Mouse (Mus musculus) MEL (cell line): ENCODE data around the gene Pde10a. TPM values are rescaled to one million over a fixed set of nuclear protein-coding genes. Genes with fewer than 3 reads are reported as not detected.

Source experiments
- DNase-seq: peaks from one replicate; pipeline ENCODE4 v3.0.0; 2011; ENCODE audit warnings: low read depth, low spot score
- H3K27ac ChIP-seq: 2 replicates; pipeline ENCODE4 v1.5.1; 2012; ENCODE audit warnings: low read depth, mild to moderate bottlenecking, control low read depth, low read length, moderate library complexity; ENCODE audit not compliant: control insufficient read depth
- H3K27me3 ChIP-seq, 2 experiments: fragments of 150-350 bp in 1 of 2; sonication (generic) in 1 of 2; 2 replicates each; pipeline ENCODE4 v1.6.1; 2012; ENCODE audit warnings: low read length in 2 of 2, mild to moderate bottlenecking in 2 of 2, improper control_type of control experiment in 1 of 2, moderate library complexity in 1 of 2; ENCODE audit not compliant: insufficient read depth in 2 of 2, control insufficient read depth in 1 of 2
- H3K36me3 ChIP-seq, 2 experiments: 2 replicates each; pipeline ENCODE4 v1.6.1; 2012 to 2014; ENCODE audit warnings: low read length in 2 of 2, improper control_type of control experiment in 1 of 2, inconsistent platforms in 1 of 2, mild to moderate bottlenecking in 1 of 2; ENCODE audit not compliant: insufficient read depth in 2 of 2, control insufficient read depth in 1 of 2
- H3K4me1 ChIP-seq, 2 experiments: fragments of 150-350 bp in 1 of 2; sonication (generic) in 1 of 2; 2 replicates each; pipeline ENCODE4 v1.6.1; 2012; ENCODE audit warnings: low read length in 2 of 2, improper control_type of control experiment in 1 of 2, mild to moderate bottlenecking in 1 of 2; ENCODE audit not compliant: insufficient read depth in 2 of 2, control insufficient read depth in 1 of 2
- H3K4me3 ChIP-seq, 2 experiments: fragments of 150-350 bp in 1 of 2; sonication (generic) in 1 of 2; 2 replicates each; pipeline ENCODE4 v1.5.1; 2012; ENCODE audit warnings: low read depth in 2 of 2, low read length in 2 of 2, mild to moderate bottlenecking in 2 of 2, moderate library complexity in 2 of 2, control low read depth in 1 of 2, improper control_type of control experiment in 1 of 2; ENCODE audit not compliant: control insufficient read depth in 1 of 2, insufficient read depth in 1 of 2
- H3K79me2 ChIP-seq: 2 replicates; pipeline ENCODE4 v1.6.1; 2012; ENCODE audit warnings: mild to moderate bottlenecking, low read length, moderate library complexity; ENCODE audit not compliant: control insufficient read depth, poor library complexity, insufficient read depth
- H3K9ac ChIP-seq: 2 replicates; pipeline ENCODE4 v1.6.1; 2012; ENCODE audit warnings: low read depth, mild to moderate bottlenecking, control low read depth, low read length, moderate library complexity; ENCODE audit not compliant: control insufficient read depth, poor library complexity, severe bottlenecking
- H3K9me3 ChIP-seq: fragments of 150-350 bp; sonication (generic); replicated peaks from 2 replicates; pipeline ENCODE4 v1.6.1; 2012; ENCODE audit warnings: mild to moderate bottlenecking, low read length, improper control_type of control experiment, moderate library complexity; ENCODE audit not compliant: insufficient read depth
- CHD1 ChIP-seq: IDR thresholded peaks from 2 replicates; pipeline ENCODE4 v1.6.1; 2012; ENCODE audit warnings: low read depth, mild to moderate bottlenecking, inconsistent platforms, low read length, improper control_type of control experiment
- CHD2 ChIP-seq: IDR thresholded peaks from 2 replicates; pipeline ENCODE4 v1.6.1; 2011; ENCODE audit warnings: low read length, improper control_type of control experiment
- E2F4 ChIP-seq: IDR thresholded peaks from 2 replicates; pipeline ENCODE4 v1.6.1; 2011; ENCODE audit warnings: low read depth, low read length, improper control_type of control experiment, borderline replicate concordance
- ELF1 ChIP-seq: IDR thresholded peaks from 2 replicates; pipeline ENCODE4 v1.6.1; 2014; ENCODE audit warnings: low read depth, mild to moderate bottlenecking, inconsistent platforms, low read length, improper control_type of control experiment, moderate library complexity
- EP300 ChIP-seq, 2 experiments: IDR thresholded peaks; 2 replicates each; pipeline ENCODE4 v1.6.1; 2011; ENCODE audit warnings: improper control_type of control experiment in 2 of 2, low read length in 2 of 2, low read depth in 1 of 2, mild to moderate bottlenecking in 1 of 2
- ETS1 ChIP-seq: IDR thresholded peaks from 2 replicates; pipeline ENCODE4 v1.6.1; 2012; ENCODE audit warnings: low read depth, mild to moderate bottlenecking, inconsistent platforms, low read length, improper control_type of control experiment, moderate library complexity
- GABPA ChIP-seq: IDR thresholded peaks from 2 replicates; pipeline ENCODE4 v1.6.1; 2012; ENCODE audit warnings: low read depth, mild to moderate bottlenecking, inconsistent platforms, low read length, improper control_type of control experiment, moderate library complexity
- HCFC1 ChIP-seq: IDR thresholded peaks from 2 replicates; pipeline ENCODE4 v1.6.1; 2012; ENCODE audit warnings: low read depth, mild to moderate bottlenecking, inconsistent platforms, low read length, improper control_type of control experiment, moderate library complexity
- JUND ChIP-seq: IDR thresholded peaks from 2 replicates; pipeline ENCODE4 v1.6.1; 2011; ENCODE audit warnings: low read depth, mild to moderate bottlenecking, improper control_type of control experiment, low read length
- MAZ ChIP-seq: IDR thresholded peaks from 2 replicates; pipeline ENCODE4 v1.6.1; 2012; ENCODE audit warnings: low read depth, mild to moderate bottlenecking, inconsistent platforms, low read length, improper control_type of control experiment
- MEF2A ChIP-seq: IDR thresholded peaks from 2 replicates; pipeline ENCODE4 v1.6.1; 2014; ENCODE audit warnings: low read depth, mild to moderate bottlenecking, inconsistent platforms, low read length, improper control_type of control experiment; ENCODE audit not compliant: poor library complexity, insufficient replicate concordance, severe bottlenecking; ENCODE audit errors: extremely low read depth
- MXI1 ChIP-seq: IDR thresholded peaks from 2 replicates; pipeline ENCODE4 v1.6.1; 2011; ENCODE audit warnings: mild to moderate bottlenecking, low read depth, low read length, improper control_type of control experiment
- MYB ChIP-seq: IDR thresholded peaks from 2 replicates; pipeline ENCODE4 v1.6.1; 2011; ENCODE audit warnings: mild to moderate bottlenecking, low read depth, low read length, improper control_type of control experiment
- MYC ChIP-seq: IDR thresholded peaks from 2 replicates; pipeline ENCODE4 v1.6.1; 2011; ENCODE audit warnings: low read depth, mild to moderate bottlenecking, low read length, improper control_type of control experiment, moderate library complexity
- NRF1 ChIP-seq: IDR thresholded peaks from 2 replicates; pipeline ENCODE4 v1.6.1; 2014; ENCODE audit warnings: low read depth, mild to moderate bottlenecking, inconsistent platforms, low read length, improper control_type of control experiment, moderate library complexity; ENCODE audit not compliant: poor library complexity, insufficient read depth, severe bottlenecking
- POLR2A ChIP-seq, 2 experiments: IDR thresholded peaks; 2 replicates each; pipeline ENCODE4 v1.6.1; 2011 to 2012; ENCODE audit warnings: low read length in 2 of 2, mild to moderate bottlenecking in 2 of 2, control low read depth in 1 of 2, improper control_type of control experiment in 1 of 2, low read depth in 1 of 2, moderate library complexity in 1 of 2; ENCODE audit not compliant: control insufficient read depth in 1 of 2, insufficient read depth in 1 of 2, poor library complexity in 1 of 2
- POLR2AphosphoS5 ChIP-seq: IDR thresholded peaks from 2 replicates; pipeline ENCODE4 v1.6.1; 2012; ENCODE audit warnings: low read depth, borderline replicate concordance, mild to moderate bottlenecking, inconsistent platforms, low read length, moderate library complexity, mixed read lengths
- RCOR1 ChIP-seq: IDR thresholded peaks from 2 replicates; pipeline ENCODE4 v1.6.1; 2012; ENCODE audit warnings: low read depth, mild to moderate bottlenecking, inconsistent platforms, low read length, improper control_type of control experiment
- TAL1 ChIP-seq: IDR thresholded peaks from 2 replicates; pipeline ENCODE4 v1.6.1; 2012; ENCODE audit warnings: mild to moderate bottlenecking, inconsistent platforms, low read length, moderate library complexity, mixed read lengths
- TBP ChIP-seq: IDR thresholded peaks from 2 replicates; pipeline ENCODE4 v1.8.0; 2011; ENCODE audit warnings: low read depth, low read length, improper control_type of control experiment
- UBTF ChIP-seq: IDR thresholded peaks from 2 replicates; pipeline ENCODE4 v1.6.1; 2012; ENCODE audit warnings: low read depth, mild to moderate bottlenecking, inconsistent platforms, low read length, improper control_type of control experiment, moderate library complexity, borderline replicate concordance; ENCODE audit not compliant: insufficient read depth
- USF1 ChIP-seq: IDR thresholded peaks from 2 replicates; pipeline ENCODE4 v1.6.1; 2014; ENCODE audit warnings: low read depth, mild to moderate bottlenecking, inconsistent platforms, low read length, improper control_type of control experiment, moderate library complexity
- USF2 ChIP-seq, 2 experiments: IDR thresholded peaks; 2 replicates each; pipeline ENCODE4 v1.6.1; 2011 to 2012; ENCODE audit warnings: improper control_type of control experiment in 2 of 2, low read length in 2 of 2, borderline replicate concordance in 1 of 2, inconsistent platforms in 1 of 2, low read depth in 1 of 2, mild to moderate bottlenecking in 1 of 2; ENCODE audit not compliant: insufficient read depth in 1 of 2
- ZC3H11A ChIP-seq: IDR thresholded peaks from 2 replicates; pipeline ENCODE4 v1.6.1; 2012; ENCODE audit warnings: low read depth, mild to moderate bottlenecking, inconsistent platforms, low read length, improper control_type of control experiment
- ZNF384 ChIP-seq: IDR thresholded peaks from 2 replicates; pipeline ENCODE4 v1.6.1; 2012; ENCODE audit warnings: low read depth, mild to moderate bottlenecking, inconsistent platforms, low read length, improper control_type of control experiment
- polyA plus RNA-seq, 2 experiments: library from polyadenylated mRNA; stranded (reverse) in 1 of 2; unstranded in 1 of 2; fragments of >175 nt in 1 of 2; fragments of >200 nt in 1 of 2; gene quantifications; 2 replicates each; pipeline versions ENCODE4 v1.2.1 to v1.2.4; 2012; ENCODE audit warnings: low replicate concordance in 2 of 2, low read depth in 1 of 2; ENCODE audit not compliant: insufficient read length in 2 of 2, insufficient read depth in 1 of 2, missing spikeins in 1 of 2
- total RNA-seq: library from RNA; depleted of rRNA; stranded (reverse); fragments of 300-350 nt; gene quantifications from 2 replicates; pipeline ENCODE4 v1.2.3, GENCODE M21; 2012

Pde10a gene
- total and polyA plus RNA-seq, 3 experiments: 3.1 to 6.9 TPM; not detected in 1

- peaks cover 0 to 5% of the 10 kb centered on the region in 2 experiments; a peak in 1 of 4 replicates for H3K4me1 ChIP-seq
- DNase-seq: peak; percentile 3
- TF ChIP-seq JUND (no peak), MYB (no peak), POLR2A (IDR thresholded peaks at IDR 0.05; ENCODE audit: control insufficient read depth in 1 of 2, insufficient read depth in 1 of 2, low read depth in 1 of 2, low read length in 2 of 2, poor library complexity in 1 of 2) (no peak), ELF1 (no peak), CHD2 (no peak), POLR2AphosphoS5 (no peak), MXI1 (no peak), EP300 (IDR thresholded peaks at IDR 0.05; ENCODE audit: low read depth in 1 of 2, low read length in 2 of 2) (no peak), CHD1 (no peak), ETS1 (no peak), USF1 (no peak), NRF1 (no peak), RCOR1 (no peak), GABPA (no peak), TAL1 (no peak)
Observed at GRCm38 (mm10) chr17:8562886-8563280, 37.7 kb downstream of the Pde10a start.

DNA sequence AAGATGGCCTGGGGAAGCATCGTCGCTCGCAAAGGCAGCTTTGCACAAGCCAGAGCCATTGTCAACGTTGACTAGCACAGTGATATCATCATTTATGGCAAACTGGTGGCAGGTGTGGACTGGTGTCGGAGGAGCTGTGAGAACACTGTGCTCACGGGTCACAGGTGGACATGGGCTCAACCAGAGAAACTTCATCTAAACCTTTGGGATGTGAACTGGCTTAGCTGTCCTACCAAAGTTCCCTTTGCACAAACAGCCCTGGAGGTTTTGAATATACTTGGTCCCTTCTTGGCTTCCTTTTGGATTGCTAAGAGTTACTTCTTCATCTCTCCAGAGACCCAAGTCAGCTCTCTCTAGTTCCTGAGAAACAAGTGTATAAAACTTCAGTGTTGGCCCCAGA lies 41.7 kb downstream of the Pde10a start, which contains the start of gene Gm17087:
TSS of gene Gm17087 (minus strand) at position 101 of the 400 bp plus-strand sequence.
- Histone ChIP-seq H3K79me2 (no peaks in the 10 kb centered on the region; the same call in 1 of the 2 replicates), H3K9me3 (no peaks in the 10 kb centered on the region), H3K36me3 (no peaks in the 10 kb centered on the region)

More at GRCm38 (mm10) chr17:8562886-8563280, 37.7 kb downstream of the Pde10a start:
- no peaks in the 10 kb centered on the region for H3K36me3 ChIP-seq
- H3K27me3 ChIP-seq: peaks cover 4 to 10% of the 10 kb centered on the region in 2 experiments
- no peak overlapping the region for H3K27ac ChIP-seq
- H3K79me2 ChIP-seq: no peaks in the 10 kb centered on the region; the same call in 1 of the 2 replicates
- no peak overlapping the region for H3K9ac ChIP-seq
- H3K9me3 ChIP-seq: no peaks in the 10 kb centered on the region
- H3K4me3 ChIP-seq: no peak overlapping the region

More for the DNA sequence above, 41.7 kb downstream of the Pde10a start, which contains the start of gene Gm17087:
- peaks cover 0 to 4% of the 10 kb centered on the region in 2 experiments; a peak in 1 of 4 replicates for H3K4me1 ChIP-seq
- no peak within 1 kb of the TSS for H3K4me3 ChIP-seq
- no peak within 1 kb of the TSS for H3K27ac ChIP-seq
- no peak for DNase-seq
- H3K9ac ChIP-seq: no peak within 1 kb of the TSS
- peaks cover 4 to 10% of the 10 kb centered on the region in 2 experiments for H3K27me3 ChIP-seq
- TF ChIP-seq TBP (no peak), HCFC1 (no peak), USF1 (no peak), UBTF (no peak), CHD1 (no peak), MAZ (no peak), ZC3H11A (no peak), MEF2A (no peak), RCOR1 (no peak), MYC (no peak), MYB (no peak), ETS1 (no peak), E2F4 (no peak), ZNF384 (no peak), USF2 (IDR thresholded peaks at IDR 0.05; ENCODE audit: borderline replicate concordance in 1 of 2, insufficient read depth in 1 of 2, low read depth in 1 of 2, low read length in 2 of 2) (no peak)
